Mouse (Mus musculus) Patski (cell line): ENCODE data around the gene Stpg2. TPM values are rescaled to one million over a fixed set of nuclear protein-coding genes. Genes with fewer than 3 reads are reported as not detected.
"Not testable (repeated sequence)": the region's sequence is repeated elsewhere in the genome, so short reads cannot be mapped to it uniquely, and the experiment has no call there.

Experiments
- ATAC-seq: fragments of 100-300 bp; one replicate; pipeline ENCODE4 v1.8.0; 2021
- CTCF ChIA-PET: fragments of 350-600 bp; sonication (Branson Sonifier 250); formaldehyde crosslinking; loops from one replicate; lab custom pipeline; 2022; ENCODE audit warnings: inconsistent platforms; lab: Charles Lee
- POLR2A ChIA-PET: fragments of 350-600 bp; sonication (Branson Sonifier 250); formaldehyde crosslinking; loops from one replicate; lab custom pipeline; 2022; ENCODE audit warnings: antibody characterized with exemption, inconsistent platforms; lab: Charles Lee
- DNase-seq: peaks from one replicate; pipeline ENCODE4 v3.0.0-alpha.2; 2011; ENCODE audit warnings: low read depth, low spot score
- H3K27me3 ChIP-seq: fragments of 371-371 bp; one replicate; pipeline ENCODE4 v1.5.1; 2021
- CTCF ChIP-seq: fragments of 100-300 bp; IDR thresholded peaks from one replicate; pipeline ENCODE4 v1.5.1; 2021
- in situ Hi-C: fragments of 300-500 bp; cut with MboI; formaldehyde crosslinking; loops from 3 replicates; pipeline ENCODE4 v1.11.1; 2018; ENCODE audit warnings: low pct_unique_long_range_greater_than_20kb, mixed read lengths
- polyA plus RNA-seq: library from polyadenylated mRNA; unstranded; gene quantifications from one replicate; pipeline ENCODE4 v1.2.3, GENCODE M21; 2021

Gene Stpg2
- polyA plus RNA-seq, 1 experiment from 2014 or later: 0.22 TPM

- DNase-seq (no peak), ATAC-seq (no peak)
- CTCF ChIA-PET: interaction anchor here (1.0 to 1.1 kb wide), 2 partner anchors 9 to 13 kb away, joined by 3 to 4 read pairs; no protein-coding TSS in a partner anchor
- no peaks in the 10 kb centered on the region for H3K27me3 ChIP-seq
- POLR2A ChIA-PET: no interaction called here
- in situ Hi-C loops: no loop called here
- TF ChIP-seq CTCF: no peak
These were observed 432.4 kb downstream of the Stpg2 start for GRCm38 (mm10) chr3:139637887-139638286.

- in situ Hi-C loops: no loop called here
- no peak for TF ChIP-seq CTCF
- POLR2A ChIA-PET: no interaction called here
- no peaks in the 10 kb centered on the region for H3K27me3 ChIP-seq
- DNase-seq (no peak), ATAC-seq (no peak)
- CTCF ChIA-PET: no interaction called here
These were observed 446.0 kb downstream of the Stpg2 start for GRCm38 (mm10) chr3:139651505-139651904.

- POLR2A ChIA-PET: no interaction called here
- in situ Hi-C loops: no loop called here
- H3K27me3 ChIP-seq: no peaks in the 10 kb centered on the region
- no peak for DNase-seq
- CTCF ChIA-PET: interaction anchor here (1.2 kb wide), 2 partner anchors 12 kb away, joined by 3 read pairs; no protein-coding TSS in a partner anchor
- TF ChIP-seq CTCF: no peak
- ATAC-seq: no peak
These were observed 453.9 kb downstream of the Stpg2 start for GRCm38 (mm10) chr3:139659416-139659815.

GRCm38 (mm10) chr3:139662241-139662640 is 456.7 kb downstream of the Stpg2 start:
- ChIA-PET POLR2A (no interaction called here), CTCF (no interaction called here)
- ATAC-seq (no peak), DNase-seq (no peak)
- no peaks in the 10 kb centered on the region for H3K27me3 ChIP-seq
- in situ Hi-C loops: no loop called here
- no peak for TF ChIP-seq CTCF

- ChIA-PET CTCF (no interaction called here), POLR2A (no interaction called here)
- DNase-seq (no peak), ATAC-seq (no peak)
- in situ Hi-C loops: no loop called here
- no peak for TF ChIP-seq CTCF
- H3K27me3 ChIP-seq: no peaks in the 10 kb centered on the region
These were observed 458.3 kb downstream of the Stpg2 start for GRCm38 (mm10) chr3:139663712-139664245.

GRCm38 (mm10) chr3:139665047-139665446 is 459.6 kb downstream of the Stpg2 start:
- in situ Hi-C loops: no loop called here
- no peak for TF ChIP-seq CTCF
- CTCF ChIA-PET: interaction anchor here (2.3 kb wide), 1 partner anchor 9 kb away, joined by 5 read pairs; no protein-coding TSS in a partner anchor
- H3K27me3 ChIP-seq: no peaks in the 10 kb centered on the region
- no peak for ATAC-seq
- DNase-seq: no peak
- POLR2A ChIA-PET: no interaction called here

GRCm38 (mm10) chr3:139676192-139676591 is 470.7 kb downstream of the Stpg2 start:
- ATAC-seq: no peak
- no peaks in the 10 kb centered on the region for H3K27me3 ChIP-seq
- in situ Hi-C loops: no loop called here
- ChIA-PET CTCF (interaction anchor here (1.3 kb wide), 1 partner anchor 9 kb away, joined by 4 read pairs; no protein-coding TSS in a partner anchor), POLR2A (no interaction called here)
- TF ChIP-seq CTCF: no peak
- DNase-seq: no peak

- no peak for TF ChIP-seq CTCF
- in situ Hi-C loops: no loop called here
- H3K27me3 ChIP-seq: no peaks in the 10 kb centered on the region
- POLR2A ChIA-PET: no interaction called here
- ATAC-seq (no peak), DNase-seq (no peak)
- CTCF ChIA-PET: interaction anchor here (1.3 kb wide), 1 partner anchor 9 kb away, joined by 4 read pairs; no protein-coding TSS in a partner anchor
These were observed 471.2 kb downstream of the Stpg2 start for GRCm38 (mm10) chr3:139676723-139677122.

- CTCF ChIA-PET: interaction anchor here (1.0 kb wide), 1 partner anchor 9 kb away, joined by 5 read pairs; no protein-coding TSS in a partner anchor
- H3K27me3 ChIP-seq, in situ Hi-C loops, DNase-seq, ATAC-seq, POLR2A ChIA-PET: not testable (repeated sequence)
These were observed 498.7 kb downstream of the Stpg2 start for GRCm38 (mm10) chr3:139704238-139704637.

- ATAC-seq, in situ Hi-C loops, H3K27me3 ChIP-seq, POLR2A ChIA-PET, CTCF ChIA-PET, DNase-seq: not testable (repeated sequence)
These were observed 501.9 kb downstream of the Stpg2 start for GRCm38 (mm10) chr3:139707396-139707795.

- ChIA-PET CTCF (no interaction called here), POLR2A (no interaction called here)
- H3K27me3 ChIP-seq: no peaks in the 10 kb centered on the region
- no peak for ATAC-seq
- no peak for TF ChIP-seq CTCF
- in situ Hi-C loops: no loop called here
- no peak for DNase-seq
These were observed 504.3 kb downstream of the Stpg2 start for GRCm38 (mm10) chr3:139709794-139710193.
